In the genomic region with DNA sequence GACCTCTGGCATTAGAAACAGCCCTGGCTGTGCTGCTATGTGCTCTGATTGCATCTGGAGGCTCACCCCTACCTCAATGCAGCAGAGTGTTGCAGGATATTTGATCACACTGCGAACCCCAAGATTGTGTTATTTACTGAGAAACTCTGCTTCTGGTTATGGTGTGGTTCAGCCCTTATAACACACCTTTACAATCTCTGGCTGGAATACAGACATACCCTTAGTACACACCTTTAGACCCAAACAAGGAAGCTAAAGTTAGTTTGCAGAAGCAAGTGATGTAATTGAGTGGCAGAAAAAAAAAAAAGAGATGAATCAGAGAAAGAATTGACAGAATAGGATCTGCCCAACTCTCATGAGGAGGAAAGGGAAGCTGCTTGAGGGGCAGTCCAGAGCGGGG, we compare ENCODE assay signal across 31 mouse cellular contexts. TPM values are rescaled to one million over a fixed set of nuclear protein-coding genes. Genes with fewer than 3 reads are reported as not detected.
"Had no signal": no experiment of that assay in that cellular context is flagged by ENCODE, and none has a peak within 500 bp of the region (broad histone marks: within the 10 kb centered on the region; RNA-seq: fewer than 3 reads in every experiment).

No protein-coding gene starts in this region.

- H3K27me3 ChIP-seq: embryonic facial prominence, embryonic 12.5 days; embryonic facial prominence, embryonic 13.5 days; embryonic facial prominence, embryonic 15.5 days; forebrain, embryonic 13.5 days; forebrain, embryonic 15.5 days had no signal

- H3K9ac ChIP-seq: embryonic facial prominence, embryonic 12.5 days; embryonic facial prominence, embryonic 13.5 days; embryonic facial prominence, embryonic 15.5 days; forebrain, embryonic 12.5 days; forebrain, embryonic 13.5 days; forebrain, embryonic 15.5 days; forebrain, postnatal 0 days had no signal

- H3K9me3 ChIP-seq: embryonic facial prominence, embryonic 10.5 days; embryonic facial prominence, embryonic 12.5 days; embryonic facial prominence, embryonic 13.5 days; embryonic facial prominence, embryonic 15.5 days; forebrain, embryonic 10.5 days; forebrain, embryonic 12.5 days; forebrain, embryonic 13.5 days; forebrain, embryonic 15.5 days had no signal

- H3K4me1 ChIP-seq: embryonic facial prominence, embryonic 12.5 days; embryonic facial prominence, embryonic 15.5 days; forebrain, embryonic 13.5 days; forebrain, embryonic 15.5 days had no signal

- ATAC-seq: forebrain, embryonic 13.5 days; forebrain, embryonic 14.5 days; forebrain, embryonic 15.5 days; forebrain, embryonic 16.5 days; forebrain, postnatal 0 days had no signal

- H3K4me2 ChIP-seq: embryonic facial prominence, embryonic 12.5 days; embryonic facial prominence, embryonic 13.5 days; embryonic facial prominence, embryonic 15.5 days; forebrain, embryonic 12.5 days; forebrain, embryonic 13.5 days; forebrain, embryonic 15.5 days had no signal

- DNase-seq: cerebellum, adult 2 months; cerebellum, adult 8-10 months; cerebellum, adult 9-11 months; cerebellum, postnatal 10 days; cerebellum, postnatal 14 days; cerebellum, postnatal 25 days; cerebellum, postnatal 36 days; embryo, embryonic 11 days; forebrain, postnatal 0 days; gastrocnemius, adult 2 months; gastrocnemius, postnatal 10 days; gastrocnemius, postnatal 14 days; gastrocnemius, postnatal 25 days; gastrocnemius, postnatal 36 days; heart, adult 18-20 months; heart, adult 2 months had no signal

- H3K36me3 ChIP-seq: embryonic facial prominence, embryonic 10.5 days; embryonic facial prominence, embryonic 12.5 days; embryonic facial prominence, embryonic 13.5 days; embryonic facial prominence, embryonic 15.5 days; forebrain, embryonic 10.5 days; forebrain, embryonic 12.5 days; forebrain, embryonic 15.5 days had no signal

- H3K27ac ChIP-seq: embryonic facial prominence, embryonic 10.5 days; embryonic facial prominence, embryonic 12.5 days; embryonic facial prominence, embryonic 13.5 days; embryonic facial prominence, embryonic 15.5 days; forebrain, embryonic 10.5 days; forebrain, embryonic 12.5 days; forebrain, embryonic 13.5 days; forebrain, embryonic 15.5 days; gastrocnemius, adult 2 months; heart, adult 2 months had no signal

- H3K4me3 ChIP-seq: embryonic facial prominence, embryonic 10.5 days; embryonic facial prominence, embryonic 12.5 days; embryonic facial prominence, embryonic 13.5 days; embryonic facial prominence, embryonic 15.5 days; erythroblast, embryonic 14.5 days; forebrain, embryonic 10.5 days; forebrain, embryonic 12.5 days; forebrain, embryonic 13.5 days; forebrain, embryonic 15.5 days; gastrocnemius, adult 2 months; heart, adult 2 months had no signal

RNA-seq across cellular contexts. Expression of a gene that starts 33.2 kb away (rescaled TPM):
- total RNA-seq: common myeloid progenitor, adult 5-6 weeks; gastrocnemius, adult 18-20 months; gastrocnemius, adult 2 months; gastrocnemius, adult 8-10 months; gastrocnemius, postnatal 10 days; gastrocnemius, postnatal 14 days; gastrocnemius, postnatal 25 days; gastrocnemius, postnatal 36 days; granulocyte monocyte progenitor cell, adult 5-6 weeks; heart, adult 18-20 months; heart, adult 2 months had no signal
- polyA plus RNA-seq: erythroblast, embryonic 14.5 days; heart, adult 2 months had no signal
